Mouse (Mus musculus) erythroblast, adult 5-6 weeks (primary cell): ENCODE data around the gene Gtf3c5. TPM values are rescaled to one million over a fixed set of nuclear protein-coding genes. Genes with fewer than 3 reads are reported as not detected.

Source experiments
- ATAC-seq: replicated peaks from 2 replicates; pipeline ENCODE4 v1.8.0; 2016; ENCODE audit warnings: moderate number of reproducible peaks, mild to moderate bottlenecking, moderate TSS enrichment, inconsistent platforms; ENCODE audit not compliant: poor library complexity, low FRiP score, severe bottlenecking
- total RNA-seq, 2 experiments: library from RNA; stranded (forward) in 1 of 2; stranded (reverse) in 1 of 2; fragments of 150-400 nt in 1 of 2; fragments of 200-764, 138-1000 nt in 1 of 2; gene quantifications; 2 replicates each; pipeline versions ENCODE4 v1.2.3 to v1.2.4; 2015 to 2017; ENCODE audit warnings: low replicate concordance in 2 of 2

Gtf3c5 gene
- total RNA-seq, 2 experiments from 2014 or later: 2.9 to 4.0 TPM

DNA sequence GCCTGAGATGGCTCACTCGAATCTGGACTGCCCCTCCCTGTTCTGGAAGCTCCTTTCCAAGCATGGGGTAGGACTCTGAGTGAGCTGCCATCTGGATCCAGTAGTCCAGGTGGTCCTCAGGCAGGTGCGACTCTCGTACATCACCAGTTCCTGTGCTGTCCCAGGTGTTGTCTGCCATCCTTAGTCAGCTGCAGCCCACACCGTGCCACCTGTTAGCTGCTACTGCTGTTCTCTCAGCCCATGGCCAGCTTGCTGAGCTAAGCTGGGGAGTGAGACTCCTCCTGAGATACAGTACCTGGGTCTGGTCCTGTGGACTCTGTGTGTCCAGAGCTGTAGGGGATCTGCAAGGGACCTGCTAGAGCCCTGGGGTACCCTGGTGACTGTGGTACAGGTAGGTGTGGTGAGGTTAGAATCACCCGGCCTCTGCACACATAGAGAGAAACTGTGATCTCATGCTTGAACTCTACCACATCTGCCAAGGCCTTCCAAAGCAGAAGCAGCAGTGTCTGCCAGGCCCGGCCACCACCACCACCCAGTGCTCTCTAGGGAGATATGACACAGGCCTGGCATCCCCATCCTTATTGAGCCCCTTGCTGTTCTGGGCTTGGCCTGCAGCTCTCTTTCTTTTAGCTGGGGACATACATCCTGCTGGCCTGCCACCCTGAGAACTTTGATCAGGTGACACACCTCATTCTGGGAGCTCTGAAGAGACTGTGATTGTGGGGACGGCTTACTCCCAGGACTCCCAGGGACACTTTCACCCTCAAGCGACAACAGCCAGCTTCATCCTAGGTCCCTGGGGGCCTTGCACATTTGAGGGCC, 45.3 kb downstream of the Gtf3c5 start:
- ATAC-seq: no peak

- no peak for ATAC-seq
These were observed 46.0 kb downstream of the Gtf3c5 start for GRCm38 (mm10) chr2:28537634-28537920.

- ATAC-seq: no peak
These were observed 46.6 kb downstream of the Gtf3c5 start for GRCm38 (mm10) chr2:28536766-28537633.

DNA sequence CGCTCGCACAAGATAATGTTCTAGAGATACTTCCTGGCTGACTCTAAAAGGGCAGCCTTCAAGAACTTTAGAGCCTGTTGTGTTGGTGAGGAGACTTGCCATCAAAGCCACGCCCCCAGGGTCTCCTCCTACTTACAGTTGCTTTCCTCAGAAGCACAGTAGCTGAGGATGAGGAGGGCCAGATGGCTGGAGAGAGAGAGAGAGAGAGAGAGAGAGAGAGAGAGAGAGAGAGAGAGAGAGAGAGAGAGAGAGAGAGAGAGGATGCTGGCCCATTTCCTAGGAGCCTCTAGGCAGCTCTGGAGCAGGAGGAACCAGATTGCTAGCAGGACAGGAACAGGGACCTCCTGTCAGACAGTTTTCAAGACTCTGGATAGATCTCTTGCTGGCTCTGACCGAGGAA, 47.4 kb downstream of the Gtf3c5 start:
- ATAC-seq: no peak

DNA sequence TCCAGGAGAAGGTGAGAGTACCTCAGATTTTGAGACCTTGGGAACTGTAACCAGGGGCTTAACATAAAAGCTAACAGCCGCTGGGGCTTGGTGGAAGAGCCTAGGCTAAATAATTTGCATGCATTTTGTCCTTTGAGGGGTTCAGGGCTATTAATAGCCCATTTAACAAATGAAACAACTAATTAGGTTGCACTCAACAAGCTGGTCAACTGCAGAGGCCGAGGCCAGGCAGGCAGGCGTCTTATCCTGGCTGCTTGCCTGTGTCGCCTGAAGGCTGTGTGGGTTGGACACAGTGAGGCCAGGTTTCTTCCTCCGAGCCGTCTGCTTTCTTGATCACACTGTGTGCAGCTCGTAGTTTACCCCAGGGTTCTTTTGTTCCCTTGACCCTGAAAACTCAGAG, 47.9 kb downstream of the Gtf3c5 start:
- ATAC-seq: no peak

- ATAC-seq: no peak
These were observed 48.3 kb downstream of the Gtf3c5 start for GRCm38 (mm10) chr2:28535263-28535540.

GRCm38 (mm10) chr2:28534436-28535262, 48.9 kb downstream of the Gtf3c5 start:
- ATAC-seq: no peak

DNA sequence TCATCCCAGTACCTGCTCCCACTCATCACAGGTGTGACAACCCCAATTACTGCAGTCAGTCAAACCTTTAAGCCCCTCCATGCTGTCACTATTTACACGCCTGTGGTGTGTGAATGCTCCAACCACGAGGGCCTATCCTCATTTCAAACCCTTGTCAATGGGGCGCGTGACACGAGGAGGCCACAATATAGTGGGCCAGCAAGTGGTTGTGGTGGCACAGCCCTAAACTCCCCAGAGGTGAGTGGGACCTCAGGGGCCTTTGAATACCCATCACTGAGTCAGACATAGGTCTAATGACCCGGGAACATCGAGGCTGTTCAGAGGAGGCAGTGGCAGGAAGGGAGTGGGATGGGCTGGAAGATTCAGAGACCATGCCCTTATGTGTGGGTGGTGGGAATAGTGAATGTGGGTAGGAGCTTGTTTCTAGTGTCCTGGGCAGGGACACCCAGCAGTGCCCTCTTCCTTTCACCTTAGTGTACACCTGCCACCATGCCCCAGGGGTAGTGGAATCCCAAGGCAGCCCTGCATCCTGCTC, 49.6 kb downstream of the Gtf3c5 start:
- no peak for ATAC-seq

DNA sequence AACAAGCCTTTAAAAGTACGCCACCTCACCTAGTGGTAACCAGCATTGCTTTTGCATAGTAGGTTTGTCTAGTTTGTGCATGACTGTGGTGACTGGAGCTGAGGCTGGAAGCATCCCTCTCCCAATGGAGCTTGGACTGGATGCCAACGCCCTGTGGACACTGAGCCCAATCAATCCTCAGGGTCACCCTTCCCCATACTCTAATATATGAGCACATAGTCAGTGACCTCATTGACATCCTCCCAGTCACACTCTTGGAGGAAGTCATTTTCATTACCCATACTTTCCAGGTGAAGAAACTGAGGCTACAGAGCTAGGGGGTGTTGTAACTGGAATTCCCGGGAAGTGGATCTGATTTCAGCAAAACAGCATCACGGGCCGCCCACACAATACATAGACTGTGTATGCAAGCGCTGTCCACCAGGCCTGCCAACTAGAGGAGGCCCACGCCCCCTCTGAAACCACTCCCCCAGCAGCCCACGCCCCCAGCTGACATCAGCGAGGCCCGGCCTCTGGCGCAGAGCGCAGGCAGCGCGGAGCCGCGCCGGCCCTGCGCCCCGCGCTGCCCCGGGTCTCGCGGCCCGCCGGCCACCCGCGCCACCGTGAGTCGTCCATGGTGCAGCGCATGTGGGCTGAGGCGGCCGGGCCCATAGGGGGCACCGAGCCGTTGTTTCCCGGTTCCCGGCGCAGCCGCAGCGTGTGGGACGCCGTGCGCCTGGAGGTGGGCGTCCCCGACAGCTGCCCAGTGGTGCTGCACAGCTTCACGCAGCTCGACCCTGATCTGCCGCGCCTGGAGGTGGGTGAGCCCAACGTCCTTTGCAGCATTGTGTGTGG, 50.4 kb downstream of the Gtf3c5 start:
- no peak for ATAC-seq

DNA sequence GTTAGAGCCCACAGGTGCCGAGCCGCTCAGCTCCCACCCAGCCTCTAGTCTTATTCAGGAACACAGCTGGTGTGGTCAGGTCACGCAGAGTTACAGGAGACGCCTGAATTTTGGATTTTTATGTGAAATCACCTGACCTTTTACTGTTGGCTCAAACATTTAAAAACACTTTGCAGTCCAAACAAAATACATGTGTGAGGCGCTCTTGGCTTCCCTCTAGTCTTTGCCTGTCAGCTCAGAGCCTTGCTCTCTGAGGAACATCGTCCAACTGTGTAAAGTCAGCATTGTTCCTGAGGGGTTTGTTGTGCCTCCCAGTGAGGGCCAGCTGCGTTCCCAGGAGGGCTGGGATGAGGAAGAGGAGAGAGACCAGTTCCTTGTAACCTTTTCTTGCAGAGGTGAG, 53.2 kb downstream of the Gtf3c5 start:
- ATAC-seq: no peak

GRCm38 (mm10) chr2:28529856-28530255, 53.7 kb downstream of the Gtf3c5 start:
- ATAC-seq: no peak

- ATAC-seq: no peak
These were observed 55.2 kb downstream of the Gtf3c5 start for GRCm38 (mm10) chr2:28528354-28528730.

GRCm38 (mm10) chr2:28527436-28528353, 55.9 kb downstream of the Gtf3c5 start:
- no peak for ATAC-seq

- ATAC-seq: no peak
These were observed 57.3 kb downstream of the Gtf3c5 start for GRCm38 (mm10) chr2:28525943-28526876.

- no peak for ATAC-seq
These were observed 58.2 kb downstream of the Gtf3c5 start for GRCm38 (mm10) chr2:28525219-28525942.

DNA sequence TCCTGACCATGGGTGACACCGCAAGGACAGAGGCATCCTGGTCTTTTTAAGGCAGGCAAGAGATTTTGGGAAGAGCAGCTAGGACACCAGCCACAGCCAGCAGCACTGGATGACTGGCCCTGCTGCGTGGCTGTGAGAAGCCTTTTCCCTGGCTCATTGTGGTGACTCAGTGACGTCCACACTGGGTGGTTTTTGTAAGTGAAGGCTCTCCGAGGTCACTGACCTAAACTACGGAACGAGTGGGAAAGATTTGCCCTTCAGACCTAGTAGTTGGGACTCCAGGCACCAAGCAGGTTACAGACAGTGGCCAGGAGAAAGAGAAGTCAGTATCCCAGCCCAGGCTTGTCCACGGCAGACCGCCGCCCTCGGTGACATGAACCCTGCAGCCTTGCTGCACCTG, 59.1 kb downstream of the Gtf3c5 start:
- no peak for ATAC-seq

DNA sequence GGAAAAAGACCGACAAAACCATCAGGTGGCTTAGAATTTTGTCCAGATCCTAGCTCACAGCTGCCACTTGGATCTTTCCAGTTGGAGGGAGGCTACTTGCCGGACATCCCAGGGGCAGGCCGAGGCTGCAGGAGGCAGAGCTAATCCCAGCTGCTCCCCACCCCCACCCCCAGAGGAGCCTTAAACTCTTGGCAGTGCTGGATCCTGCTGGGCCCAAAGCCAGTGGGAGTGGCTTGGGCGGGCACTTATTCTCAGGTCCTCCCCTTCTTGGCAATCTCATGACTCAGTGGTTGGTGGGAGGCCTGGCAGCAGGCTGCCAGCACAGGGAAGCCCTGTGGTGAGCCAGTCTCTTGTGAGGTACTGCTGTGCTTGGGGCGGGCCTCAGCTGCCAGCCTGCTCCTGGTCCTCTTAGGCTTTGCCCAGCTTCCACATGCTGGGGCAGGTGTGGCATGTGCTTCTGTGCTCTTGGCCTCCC, 59.9 kb downstream of the Gtf3c5 start:
- 0 out of 2 replicates have a peak, but pooled peaks have one; percentile 32 for ATAC-seq
